Comparison of ENCODE assay signal across 9 mouse cellular contexts in genomic region chr19:43711159-43711916, GRCm38 (mm10). TPM values are rescaled to one million over a fixed set of nuclear protein-coding genes. Genes with fewer than 3 reads are reported as not detected.
DNase-seq lines count a peak whose midpoint lies in the region; ATAC-seq and TF ChIP-seq lines count a peak whose summit lies in the region.
"Had no signal": no experiment of that assay in that cellular context is flagged by ENCODE, and none has a peak within 500 bp of the region (broad histone marks: within the 10 kb centered on the region; RNA-seq: fewer than 3 reads in every experiment).

No protein-coding gene starts in this region.

- peak overlapping the region; percentile 41 for H3K4me2 ChIP-seq in liver, embryonic 12.5 days
- H3K4me2 ChIP-seq in stomach, embryonic 16.5 days (ENCODE audit: low read depth, low read length) = no peak overlapping the region
- H3K4me2 ChIP-seq: forebrain, embryonic 12.5 days had no signal

- H3K4me1 ChIP-seq in bone marrow macrophage, adult 2 months (ENCODE audit: control insufficient read depth, insufficient read depth, low read length) = peaks cover 23% of the 10 kb centered on the region
- peaks cover 12% of the 10 kb centered on the region for H3K4me1 ChIP-seq in liver, embryonic 12.5 days
- 0 out of 2 replicates have a peak, but pooled peaks cover 2% of the 10 kb centered on the region for H3K4me1 ChIP-seq in stomach, embryonic 16.5 days (ENCODE audit: control insufficient read depth, insufficient read depth, low read length)
- H3K4me1 ChIP-seq: forebrain, embryonic 12.5 days had no signal

- no peaks in the 10 kb centered on the region for H3K27me3 ChIP-seq in liver, embryonic 12.5 days (replicated peaks)
- no peaks in the 10 kb centered on the region for H3K27me3 ChIP-seq in stomach, embryonic 16.5 days (ENCODE audit: control insufficient read depth, insufficient read depth, low read length)
- H3K27me3 ChIP-seq: forebrain, embryonic 12.5 days had no signal

- no peak for TF ChIP-seq CTCF in bone marrow macrophage, adult 2 months (IDR thresholded peaks at IDR 0.05; ENCODE audit: low read depth, low read length)

- 31% methylated on average over 22 of the region's 22 CpGs for WGBS in liver, embryonic 12.5 days (ENCODE audit: insufficient replicate concordance)
- WGBS in stomach, embryonic 16.5 days = 47% methylated on average over 22 of the region's 22 CpGs

- H3K36me3 ChIP-seq in liver, embryonic 12.5 days = peaks cover 17% of the 10 kb centered on the region
- no peaks in the 10 kb centered on the region for H3K36me3 ChIP-seq in stomach, embryonic 16.5 days (ENCODE audit: control insufficient read depth, insufficient read depth, low read length)

- peak; percentile 38 for DNase-seq in kidney, adult 18-20 months
- DNase-seq in kidney, postnatal 14 days = no peak
- DNase-seq in left cerebral cortex, postnatal 36 days (ENCODE audit: low spot score in 2 of 2) = no peak
- no peak for DNase-seq in Muller cell, postnatal 12 days (ENCODE audit: inconsistent ontology term)
- DNase-seq in layer of hippocampus, postnatal 36 days = no peak

- H3K9ac ChIP-seq in liver, embryonic 12.5 days = no peak overlapping the region
- H3K9ac ChIP-seq in stomach, embryonic 16.5 days (ENCODE audit: low read length) = no peak overlapping the region
- H3K9ac ChIP-seq: forebrain, embryonic 12.5 days had no signal

- H3K27ac ChIP-seq in bone marrow macrophage, adult 2 months (ENCODE audit: insufficient read depth, low read depth, low read length) = peak overlapping the region; percentile 100
- H3K27ac ChIP-seq in liver, embryonic 12.5 days = peak overlapping the region; percentile 57
- H3K27ac ChIP-seq in stomach, embryonic 16.5 days (ENCODE audit: low read length) = peak overlapping the region; percentile 81
- H3K27ac ChIP-seq: forebrain, embryonic 12.5 days had no signal

- H3K9me3 ChIP-seq in liver, embryonic 12.5 days (replicated peaks) = no peaks in the 10 kb centered on the region
- H3K9me3 ChIP-seq in stomach, embryonic 16.5 days (replicated peaks; ENCODE audit: control insufficient read depth, low read length) = no peaks in the 10 kb centered on the region
- H3K9me3 ChIP-seq: forebrain, embryonic 12.5 days had no signal

- ATAC-seq in liver, embryonic 12.5 days = peak; percentile 46
- peak; percentile 76 for ATAC-seq in stomach, embryonic 16.5 days (ENCODE audit: insufficient read depth, low FRiP score)

- peak; percentile 34; the same call in 1 of the 2 replicates for TF ChIP-seq POLR2A in bone marrow macrophage, adult 2 months (IDR thresholded peaks at IDR 0.05; ENCODE audit: borderline replicate concordance, low read depth, low read length)

- intact Hi-C loops in left cerebral cortex, postnatal 36 days (cut with DNase I) = no loop called here

- peak overlapping the region; percentile 57 for H3K4me3 ChIP-seq in bone marrow macrophage, adult 2 months (ENCODE audit: insufficient read depth, low read length)
- H3K4me3 ChIP-seq in liver, embryonic 12.5 days = peak overlapping the region; percentile 11; the same call in 1 of the 2 replicates
- no peak overlapping the region for H3K4me3 ChIP-seq in stomach, embryonic 16.5 days (replicated peaks; ENCODE audit: low read length)
- H3K4me3 ChIP-seq: forebrain, embryonic 12.5 days had no signal

RNA-seq across cellular contexts. Expression of gene Entpd7, which starts 21.9 kb away (rescaled TPM):
- polyA plus RNA-seq in bone marrow macrophage, adult 2 months (2012; ENCODE audit: insufficient read depth, insufficient read length, missing spikeins) = 23.4 and 26.1 TPM in 2 replicates
- 4.1 and 4.9 TPM in 2 replicates for polyA plus RNA-seq in liver, embryonic 12.5 days (2016; fragmentation: Nextera tagmentation; extraction: Ambion mirVana)
- polyA plus RNA-seq in stomach, embryonic 16.5 days (2015; fragmentation: Nextera tagmentation; extraction: Ambion mirVana) = 14.6 and 15.3 TPM in 2 replicates
- 10 to 100 TPM; 22.5 to 23.3 TPM for total RNA-seq in left cerebral cortex, postnatal 36 days (2021)
- total RNA-seq in layer of hippocampus, postnatal 36 days (2021) = 10 to 100 TPM; 20.1 to 21.6 TPM

RNA-seq across cellular contexts. Expression of gene Slc25a28, which starts 36.7 kb away (rescaled TPM):
- polyA plus RNA-seq in bone marrow macrophage, adult 2 months (2012; ENCODE audit: insufficient read depth, insufficient read length, missing spikeins) = 34.1 and 40.1 TPM in 2 replicates
- polyA plus RNA-seq in liver, embryonic 12.5 days (2016; fragmentation: Nextera tagmentation; extraction: Ambion mirVana) = 11.6 and 13.4 TPM in 2 replicates
- 11.2 and 13.1 TPM in 2 replicates for polyA plus RNA-seq in stomach, embryonic 16.5 days (2015; fragmentation: Nextera tagmentation; extraction: Ambion mirVana)
- 10 to 100 TPM; 39.2 to 39.9 TPM for total RNA-seq in left cerebral cortex, postnatal 36 days (2021)
- total RNA-seq in layer of hippocampus, postnatal 36 days (2021) = 10 to 100 TPM; 43.3 to 43.6 TPM

RNA-seq across cellular contexts. Expression of gene Cutc, which starts 41.5 kb away (rescaled TPM):
- 12.3 and 12.4 TPM in 2 replicates for polyA plus RNA-seq in bone marrow macrophage, adult 2 months (2012; ENCODE audit: insufficient read depth, insufficient read length, missing spikeins)
- polyA plus RNA-seq in liver, embryonic 12.5 days (2016; fragmentation: Nextera tagmentation; extraction: Ambion mirVana) = 14.5 and 16.5 TPM in 2 replicates
- 16.3 and 18.3 TPM in 2 replicates for polyA plus RNA-seq in stomach, embryonic 16.5 days (2015; fragmentation: Nextera tagmentation; extraction: Ambion mirVana)
- total RNA-seq in left cerebral cortex, postnatal 36 days (2021) = 1 to 10 TPM; 5.7 to 5.9 TPM
- total RNA-seq in layer of hippocampus, postnatal 36 days (2021) = 1 to 10 TPM; 4.6 to 8.8 TPM

RNA-seq across cellular contexts. Expression of gene Cox15, which starts 41.5 kb away (rescaled TPM):
- polyA plus RNA-seq in bone marrow macrophage, adult 2 months (2012; ENCODE audit: insufficient read depth, insufficient read length, missing spikeins) = 18.5 and 20.5 TPM in 2 replicates
- 9.7 and 10.4 TPM in 2 replicates for polyA plus RNA-seq in liver, embryonic 12.5 days (2016; fragmentation: Nextera tagmentation; extraction: Ambion mirVana)
- 10.0 and 10.8 TPM in 2 replicates for polyA plus RNA-seq in stomach, embryonic 16.5 days (2015; fragmentation: Nextera tagmentation; extraction: Ambion mirVana)
- 10 to 100 TPM; 13.3 to 17.1 TPM for total RNA-seq in left cerebral cortex, postnatal 36 days (2021)
- 10 to 100 TPM; 15.1 to 17.9 TPM for total RNA-seq in layer of hippocampus, postnatal 36 days (2021)
